Mouse (Mus musculus): ENCODE measurements around the gene Sap25. TPM values are rescaled to one million over a fixed set of nuclear protein-coding genes. Genes with fewer than 3 reads are reported as not detected.

The Sap25 gene
- total RNA-seq, 2 experiments from 2014 or later = 1.8 to 2.2 TPM

DNA sequence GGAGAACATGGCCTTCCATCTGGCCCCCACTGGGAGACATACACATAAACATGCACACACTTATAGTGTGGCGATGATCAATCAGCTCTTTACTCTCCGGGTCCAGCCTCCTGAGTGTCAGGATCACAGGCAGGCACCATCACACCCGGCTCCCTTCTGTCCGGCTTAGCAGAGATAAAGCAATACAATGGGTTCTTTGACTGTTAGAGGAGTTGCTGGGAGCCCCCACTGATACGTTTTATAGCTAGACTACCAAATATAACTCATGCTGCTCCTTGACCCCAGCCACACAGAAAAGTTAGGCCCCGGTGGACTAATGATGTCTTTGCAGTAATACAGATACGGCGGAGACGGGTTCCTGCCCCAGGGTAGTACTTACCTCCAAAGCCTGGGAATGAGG, 21.9 kb downstream of the Sap25 start:
- no peak for DNase-seq

DNA sequence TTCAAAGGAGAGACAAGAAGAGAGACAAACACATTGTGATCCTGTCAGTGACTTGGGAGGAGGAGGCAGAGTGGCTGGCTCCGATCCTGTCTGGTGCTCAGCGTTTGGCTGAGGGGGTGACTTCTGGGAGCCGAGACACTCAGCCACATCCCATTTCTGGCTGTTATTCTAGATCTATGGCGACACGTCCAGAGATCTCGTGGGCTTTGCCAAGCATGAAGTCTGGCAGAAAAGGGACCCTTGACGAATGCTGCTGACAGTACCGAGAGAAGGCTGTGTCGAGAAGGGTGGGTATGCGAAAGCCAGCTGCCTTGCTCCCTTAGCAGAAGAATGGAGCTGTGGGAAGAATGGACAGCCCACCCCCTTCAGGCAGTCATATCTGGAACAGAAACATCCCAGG, 27.8 kb downstream of the Sap25 start:
- DNase-seq = peak; percentile 49

DNA sequence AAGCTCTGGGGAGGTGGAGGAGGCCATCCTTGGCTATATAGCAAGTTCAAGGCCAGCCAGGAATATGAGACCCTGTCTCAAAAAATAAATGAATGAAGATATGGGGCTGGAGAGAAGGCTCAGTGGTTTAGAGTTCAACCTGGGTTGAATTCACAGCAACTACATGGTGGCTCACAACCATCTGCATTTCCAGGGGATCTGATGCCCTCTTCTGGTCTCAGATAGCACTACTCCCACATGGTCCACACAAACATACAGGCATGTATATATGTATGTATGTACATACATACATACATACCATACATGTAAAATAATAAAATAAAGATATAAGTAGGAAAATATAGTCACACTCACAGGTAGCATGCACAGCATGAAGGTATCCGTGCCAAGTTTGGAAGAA, 29.1 kb downstream of the Sap25 start:
- no peak for DNase-seq

DNA sequence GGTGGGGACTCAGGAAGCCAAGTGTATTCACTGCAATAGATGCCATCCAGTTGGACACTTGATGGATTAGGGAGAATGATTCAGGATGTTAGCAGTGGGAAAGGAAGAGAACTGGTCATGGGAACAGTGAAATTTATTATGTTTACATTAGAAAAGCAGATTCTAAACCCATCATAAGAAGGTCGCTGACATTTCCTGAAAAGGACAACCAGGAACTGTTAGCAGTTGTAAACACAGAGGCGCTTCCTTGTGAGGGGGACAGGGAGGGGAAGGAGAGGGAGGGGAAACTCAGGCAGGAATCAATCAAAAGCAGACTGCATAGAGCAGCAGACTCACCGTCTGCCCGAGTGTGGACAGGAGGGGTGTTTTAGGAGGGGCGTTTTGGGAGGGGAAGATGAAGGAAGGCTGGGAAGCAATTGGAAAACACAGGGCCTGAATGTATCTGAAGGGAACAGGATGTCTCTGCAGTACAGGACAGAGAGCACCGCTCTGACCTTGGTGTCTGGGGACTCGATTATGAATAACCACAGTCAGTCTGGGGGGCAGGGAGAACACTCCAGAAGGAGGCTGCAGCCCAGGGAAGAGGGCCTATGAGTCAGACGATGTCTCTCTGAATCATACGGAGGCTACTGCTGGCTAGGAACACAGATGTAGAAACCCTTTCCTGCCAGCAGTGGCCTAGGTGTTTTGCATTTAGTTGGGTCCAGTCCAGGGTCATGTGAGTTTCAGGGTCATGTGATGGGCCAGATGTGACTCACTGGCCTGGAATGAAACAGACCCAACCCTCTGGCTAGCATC, 30.5 kb downstream of the Sap25 start:
- DNase-seq = peak; percentile 79

DNA sequence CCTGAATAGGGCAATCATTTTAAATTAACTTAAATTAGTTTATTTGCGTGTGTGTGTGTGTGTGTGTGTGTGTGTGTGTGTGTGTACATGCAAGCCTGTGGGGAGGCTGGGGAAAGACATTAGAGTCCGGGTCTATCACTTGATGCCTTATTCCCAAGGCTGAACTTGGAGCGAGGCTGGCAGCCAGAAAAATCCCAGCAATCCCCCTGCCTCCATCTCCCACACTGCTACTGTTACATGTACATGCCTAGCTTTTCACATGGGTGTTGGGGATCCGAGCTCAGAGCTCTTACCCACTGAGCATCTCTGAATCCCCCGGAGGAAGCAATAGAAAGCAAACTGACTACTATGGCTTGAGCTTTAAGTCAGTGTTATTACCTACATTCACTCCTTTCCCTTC, 31.2 kb downstream of the Sap25 start:
- DNase-seq = no peak

DNA sequence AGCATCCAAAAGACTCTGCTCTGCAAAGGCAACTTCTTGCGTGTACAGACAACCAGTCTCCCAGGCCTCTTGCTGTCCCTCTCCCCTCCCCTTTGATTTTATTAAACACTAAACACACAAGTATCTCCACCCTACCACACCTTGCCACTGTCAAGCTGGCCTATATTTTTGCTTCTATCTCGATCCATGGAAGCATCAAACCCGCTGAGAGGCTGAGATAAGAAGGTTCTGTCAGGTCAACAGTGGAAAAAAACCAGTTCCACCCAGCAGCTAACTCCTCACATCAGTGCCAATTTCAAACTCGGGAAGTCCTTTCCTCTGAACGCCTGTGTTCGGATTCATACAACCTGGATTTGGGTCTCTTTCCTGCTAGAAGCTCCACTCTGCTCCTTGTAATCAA, 31.9 kb downstream of the Sap25 start:
- DNase-seq = no peak

DNA sequence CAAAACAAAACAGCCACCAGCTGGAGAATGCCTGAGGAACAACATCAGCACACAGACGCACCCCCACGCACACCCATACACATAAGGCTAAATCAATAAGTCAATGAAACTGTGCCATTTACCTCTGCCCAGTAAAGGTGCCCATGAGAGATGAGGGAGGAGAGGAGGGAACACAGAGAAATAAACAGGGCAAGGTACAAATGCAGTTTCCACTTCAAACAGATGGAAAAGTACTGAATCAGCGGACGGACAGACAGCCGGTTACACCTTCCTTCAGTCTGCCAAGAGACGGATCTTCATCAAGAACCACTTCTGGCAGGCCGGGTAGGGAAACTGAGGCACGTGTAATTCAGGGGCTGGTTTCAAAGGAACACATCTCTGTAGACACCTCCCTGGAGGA, 33.7 kb downstream of the Sap25 start:
- DNase-seq = no peak

DNA sequence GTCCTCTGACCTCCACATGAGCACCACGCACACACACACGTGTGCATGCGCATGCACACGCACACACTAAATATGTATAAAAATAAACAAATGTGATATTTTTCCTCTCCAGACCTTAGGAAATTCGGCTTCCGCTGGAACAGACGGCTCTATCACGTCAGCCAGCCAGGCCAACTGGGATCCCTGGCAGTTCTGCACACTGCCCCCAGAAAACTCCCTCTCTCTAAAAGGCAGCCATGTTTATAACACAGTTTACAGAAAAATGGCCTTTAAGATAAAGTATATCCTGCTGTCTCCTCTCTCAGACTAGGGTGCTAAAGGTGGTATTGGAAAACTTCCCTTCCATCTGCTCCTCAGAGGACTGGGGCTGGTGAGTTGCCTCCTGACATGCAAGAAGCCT, 36.7 kb downstream of the Sap25 start:
- no peak for DNase-seq

DNA sequence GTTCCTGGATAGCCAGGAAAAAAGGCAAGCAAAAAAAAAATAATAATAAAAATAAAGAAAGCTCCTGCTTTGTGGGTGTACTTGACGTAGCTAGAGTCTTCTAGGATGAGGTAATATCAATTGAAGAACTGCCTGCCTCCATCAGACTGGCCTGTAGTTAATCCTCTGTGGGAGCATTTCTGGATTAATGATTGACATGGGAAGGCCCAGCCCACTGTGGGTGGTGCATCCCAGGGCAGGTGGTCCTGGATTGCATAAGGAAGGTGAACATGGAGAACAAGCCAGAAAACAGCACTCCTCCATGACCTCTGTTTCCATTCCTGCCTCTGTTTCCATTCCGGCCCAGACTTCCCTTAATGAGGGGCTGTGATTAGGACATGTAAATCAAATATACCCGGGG, 37.6 kb downstream of the Sap25 start:
- no peak for DNase-seq

DNA sequence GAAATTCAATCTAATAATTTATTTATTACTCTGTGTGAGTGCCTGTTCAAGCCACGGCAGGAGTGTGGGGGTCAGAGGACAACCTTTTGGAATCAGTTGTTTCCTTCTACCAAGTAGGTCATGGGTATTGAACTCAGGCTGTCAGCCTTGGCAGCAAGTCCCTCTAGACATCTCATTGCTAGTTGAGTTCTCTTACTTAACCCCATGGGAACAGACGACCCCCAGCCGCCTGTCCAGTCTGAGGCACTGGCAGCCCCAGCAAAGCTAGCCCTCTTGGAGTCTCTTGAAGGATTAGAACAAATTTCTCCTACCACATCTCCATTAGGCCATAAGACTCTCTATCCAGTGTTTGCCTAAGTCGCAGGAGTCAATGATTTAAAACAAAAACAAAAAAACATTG, 38.6 kb downstream of the Sap25 start:
- no peak for DNase-seq

DNA sequence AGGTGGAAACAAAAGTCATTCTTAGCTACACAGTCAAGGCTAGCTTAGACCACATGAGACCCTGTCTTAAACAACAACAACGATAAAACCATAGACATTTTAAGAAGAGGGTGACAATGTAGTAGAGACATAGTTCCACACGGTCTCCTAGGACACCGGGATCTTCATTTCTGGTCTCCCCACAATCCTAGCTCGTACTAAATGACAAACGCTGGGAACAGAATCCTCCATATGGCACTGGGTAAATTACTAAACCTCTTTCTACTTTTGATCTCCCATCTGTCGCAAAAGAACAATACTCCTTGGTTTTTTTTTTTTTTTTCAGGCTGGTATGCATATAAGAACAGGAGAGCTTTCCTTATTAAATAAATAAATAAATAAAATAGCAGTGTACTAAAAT, 41.4 kb downstream of the Sap25 start:
- no peak for DNase-seq

DNA sequence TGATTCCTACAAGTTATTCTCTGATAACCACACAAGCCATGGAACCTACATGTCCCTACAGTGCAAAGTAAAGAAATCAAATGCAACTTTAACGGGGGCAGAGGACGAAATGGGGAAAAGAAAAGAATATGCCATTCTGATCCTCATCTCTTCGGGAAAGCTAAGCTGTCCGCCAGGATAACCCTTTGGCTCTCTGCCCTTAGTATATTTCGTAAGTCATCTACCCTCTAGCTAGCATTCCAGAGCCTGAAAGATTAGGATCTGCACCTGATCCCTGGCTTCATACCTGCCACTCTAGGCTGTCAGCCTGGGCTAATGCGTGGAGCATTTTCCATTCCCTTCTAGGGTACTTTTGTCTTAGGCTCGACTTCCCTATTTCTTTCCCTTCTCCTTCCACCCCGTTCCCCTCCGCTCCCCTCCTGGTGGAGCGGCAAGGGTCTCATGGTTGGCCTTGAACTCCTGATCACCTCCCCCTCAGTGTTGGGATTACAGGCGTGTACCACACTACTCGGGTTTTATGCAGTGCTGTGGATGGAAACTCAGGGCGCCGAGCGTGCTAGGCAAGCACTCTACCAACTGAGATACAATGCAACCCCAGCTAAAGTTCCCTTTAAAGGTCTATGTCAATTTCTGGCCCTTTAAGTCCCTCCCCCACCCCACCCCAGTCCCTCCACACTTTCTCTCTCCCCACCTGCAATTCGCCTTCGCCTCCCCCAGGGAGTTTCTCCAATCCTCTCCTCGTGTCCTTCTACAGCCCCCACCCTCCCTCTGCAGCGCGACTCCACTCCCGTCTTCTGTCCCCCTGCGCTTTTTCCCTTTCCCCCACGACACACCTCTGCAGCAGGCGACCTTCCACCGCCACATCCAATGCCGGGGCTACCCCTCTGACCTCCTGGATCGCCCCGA, 42.5 kb downstream of the Sap25 start:
- DNase-seq = no peak

DNA sequence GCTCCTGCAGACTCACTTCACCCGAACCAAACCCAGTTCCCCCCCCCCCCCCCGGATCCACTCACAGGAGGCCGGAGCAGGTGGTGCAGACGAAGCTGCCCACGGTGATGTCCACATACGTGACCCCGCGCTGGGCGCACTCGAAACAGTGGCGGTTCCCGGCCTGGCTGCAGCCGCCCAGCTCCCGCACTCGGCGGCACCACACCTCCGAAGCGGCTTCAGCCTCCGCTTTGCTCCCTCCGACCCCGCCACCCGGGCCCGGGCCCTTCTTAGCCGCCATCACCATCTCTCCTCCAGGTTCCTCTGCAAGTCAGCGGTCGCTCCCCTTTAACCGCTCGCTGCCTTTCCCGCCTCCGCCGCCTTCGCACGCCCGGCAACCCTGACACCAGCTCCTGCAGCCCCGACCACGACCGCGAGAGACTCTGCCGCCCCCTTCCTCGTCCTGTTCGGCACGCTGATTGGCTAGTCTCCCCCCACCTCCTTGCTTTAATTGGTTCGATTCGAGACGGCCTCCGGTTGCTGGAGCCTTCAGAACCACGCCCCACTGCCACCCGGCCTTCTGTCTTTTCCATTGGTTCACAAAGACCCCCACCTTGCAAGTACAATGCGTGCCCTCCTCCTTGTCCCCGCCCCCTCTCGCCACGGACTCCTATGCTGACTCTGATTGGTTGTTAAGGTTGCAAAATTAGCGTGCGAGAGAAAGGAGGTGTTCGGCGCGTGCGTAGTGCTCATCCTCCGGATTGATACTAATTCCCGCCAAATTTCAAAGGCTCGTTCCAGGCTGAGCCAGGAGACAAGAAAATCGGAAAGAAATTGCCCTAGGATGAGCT, 43.4 kb downstream of the Sap25 start, which contains the start of gene Agfg2:
Gene Agfg2, minus strand, starts transcription at position 433 of the 830 bp plus-strand sequence.
- peak; percentile 98 for DNase-seq

DNA sequence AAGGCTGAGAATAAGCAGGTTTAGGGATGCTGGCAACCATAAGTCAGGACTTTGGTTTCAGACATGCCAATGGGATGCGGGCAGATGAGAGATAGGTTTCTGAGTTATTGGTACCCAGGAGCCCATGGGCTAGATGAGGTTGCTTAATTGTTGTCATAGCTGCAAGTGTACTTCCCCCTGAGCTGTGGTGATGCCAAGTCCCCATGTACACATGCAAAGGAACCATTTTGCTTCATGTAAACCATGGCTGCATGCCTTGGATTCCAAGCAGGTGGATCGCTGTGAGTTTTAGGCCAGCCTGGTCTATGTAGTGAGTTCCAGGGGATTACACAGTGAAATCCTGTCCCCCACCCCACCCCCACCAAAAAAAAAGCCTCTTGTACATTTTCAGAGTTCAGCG, 44.5 kb downstream of the Sap25 start:
- no peak for DNase-seq

DNA sequence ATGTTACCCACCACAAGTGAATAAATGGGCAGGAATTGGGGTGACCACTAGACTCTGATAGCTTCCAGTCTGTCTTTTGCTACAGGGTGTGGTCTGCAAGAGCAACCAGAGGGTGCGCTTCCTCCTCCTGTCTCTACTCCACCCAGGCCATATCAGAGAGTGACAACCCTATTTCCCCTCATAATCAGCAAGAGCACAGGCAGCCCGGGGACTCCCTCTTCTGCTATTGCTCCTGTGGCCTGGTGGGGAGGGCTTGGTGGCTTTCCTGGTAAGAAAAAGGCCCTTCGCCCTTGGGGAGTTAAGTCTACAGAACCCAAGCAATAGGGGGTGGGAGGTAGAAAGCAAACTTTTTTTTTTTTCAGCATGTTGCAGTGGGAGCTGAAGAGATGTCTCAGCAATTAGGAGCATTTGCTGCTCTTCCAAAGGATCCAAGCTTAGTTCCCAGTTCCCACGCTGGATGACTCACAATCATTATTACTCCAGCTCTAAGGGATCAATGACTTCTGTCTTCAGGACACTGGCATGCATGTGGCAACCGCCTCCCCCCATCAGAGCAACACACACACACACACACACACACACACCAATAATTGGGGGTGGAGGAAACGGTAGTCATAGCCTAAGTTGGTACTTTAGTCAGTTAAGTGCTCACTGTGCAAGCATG, 45.1 kb downstream of the Sap25 start:
- no peak for DNase-seq

DNA sequence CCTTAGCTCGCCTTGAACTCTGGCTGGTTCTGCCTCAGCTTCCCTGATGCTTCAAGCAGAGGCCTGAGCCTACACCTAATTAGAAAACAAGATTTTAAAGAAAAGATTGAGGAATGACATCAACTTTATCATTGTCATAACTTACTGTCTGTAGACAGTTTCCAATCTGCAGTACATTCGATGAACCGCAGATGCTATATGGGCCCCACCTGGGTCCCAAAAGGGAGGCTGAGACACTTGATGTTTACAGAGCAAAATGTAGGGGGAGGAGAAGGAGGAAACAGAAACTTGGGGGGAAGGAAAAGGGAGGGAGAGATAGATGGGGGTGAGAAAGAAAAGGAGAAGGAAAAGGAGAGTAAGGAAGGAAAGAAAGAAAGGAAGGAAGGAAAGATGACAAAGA, 48.8 kb downstream of the Sap25 start:
- no peak for DNase-seq

DNA sequence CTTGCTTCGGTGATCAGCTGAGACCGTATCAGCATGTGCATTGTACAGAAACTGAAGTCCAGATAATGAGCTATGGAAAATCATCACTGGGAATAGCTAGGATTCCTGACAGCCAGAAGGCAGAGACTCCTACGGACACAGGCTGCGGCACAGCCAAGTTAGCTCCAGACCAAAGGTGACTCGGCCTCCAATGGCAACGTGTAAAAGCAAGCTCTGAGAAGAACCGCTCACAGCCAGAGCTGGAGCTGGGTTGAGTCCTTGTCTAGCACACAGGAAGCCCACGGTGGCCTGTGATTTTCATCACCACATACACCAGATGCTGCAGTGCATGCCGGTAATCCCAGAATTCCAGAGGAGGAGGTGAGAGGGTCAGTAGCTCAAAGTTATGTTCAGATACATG, 49.4 kb downstream of the Sap25 start:
- DNase-seq = no peak

DNA sequence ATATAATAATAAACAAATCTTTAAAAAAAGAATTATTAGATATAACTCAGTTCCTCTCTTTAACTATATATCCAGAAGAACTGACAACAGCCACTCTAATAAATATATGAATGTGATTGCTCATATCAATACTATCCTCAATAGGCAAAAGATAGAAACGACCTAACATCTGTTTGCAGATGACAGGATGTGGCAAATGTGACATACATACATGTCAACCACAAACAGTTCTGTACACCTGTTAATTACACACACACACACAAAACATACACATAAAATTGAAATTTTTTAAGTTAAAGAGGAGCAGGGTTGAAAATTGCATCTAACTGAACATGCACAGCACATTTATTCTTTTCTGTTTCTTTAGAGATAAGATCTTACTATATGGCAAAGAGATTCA, 50.7 kb downstream of the Sap25 start:
- no peak for DNase-seq

All from heart, postnatal 4 days (tissue).